Mouse (Mus musculus) monocyte, adult 2 months (primary cell): ENCODE measurements around the gene Ccdc194.

Experiments used
- DNase-seq, 2 experiments: peaks; one replicate each; pipeline ENCODE4 v3.0.0; 2022; ENCODE audit warnings: low spot score in 2 of 2, low read depth in 1 of 2

The Ccdc194 gene

DNA sequence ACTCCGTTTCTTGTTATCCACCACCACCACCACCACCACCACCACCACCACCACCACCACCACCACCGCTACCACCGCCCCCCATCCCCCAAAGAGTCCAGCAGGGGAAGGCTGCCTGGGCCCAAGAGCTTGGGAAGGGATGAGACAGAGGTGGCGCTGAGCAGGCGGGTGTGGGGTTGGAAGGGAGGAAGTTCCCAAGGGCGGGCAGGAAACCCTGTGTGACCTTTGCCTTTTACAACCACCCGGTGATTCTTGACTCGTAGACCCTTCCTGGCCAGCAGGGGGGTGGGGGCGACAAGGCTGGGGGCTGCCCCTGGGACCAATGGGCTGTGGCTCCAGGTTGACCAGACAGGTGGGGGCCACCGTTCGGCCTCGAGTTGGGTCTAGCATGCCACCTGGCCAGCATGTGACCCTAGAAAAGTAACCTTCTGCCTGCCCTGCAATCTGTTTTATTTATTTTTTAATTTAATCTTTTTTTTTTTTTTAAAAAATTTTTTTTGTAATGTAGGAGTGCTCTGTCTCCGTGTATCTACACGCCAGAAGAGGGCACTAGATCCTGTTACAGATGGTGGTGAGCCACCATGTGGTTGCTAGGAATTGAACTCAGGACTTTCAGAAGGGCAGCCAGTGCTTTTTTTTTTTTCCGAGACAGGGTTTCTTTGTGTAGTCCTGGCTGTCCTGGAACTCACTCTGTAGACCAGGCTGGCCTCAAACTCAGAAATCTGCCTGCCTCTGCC lies 12.3 kb downstream of the Ccdc194 start:
- DNase-seq, result no peak

DNA sequence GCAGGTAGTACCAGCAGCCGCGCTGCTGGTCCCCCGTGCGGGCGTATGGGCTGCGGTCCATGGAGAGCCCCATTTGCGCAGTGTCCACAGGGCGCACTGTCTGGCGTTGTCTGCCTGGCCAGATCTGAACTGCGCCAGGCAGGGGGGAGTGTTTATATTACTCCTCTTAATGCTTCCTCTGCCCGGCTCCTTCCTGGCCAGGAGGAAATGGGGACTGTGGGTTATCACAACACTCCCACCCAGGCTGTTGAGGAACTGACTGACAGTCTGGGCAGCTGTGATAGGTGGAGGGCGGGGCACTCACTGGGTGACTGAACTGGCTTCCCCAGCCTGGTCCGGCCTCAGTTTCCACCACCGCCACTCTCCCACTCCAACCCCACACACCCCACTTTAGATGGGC lies 13.9 kb downstream of the Ccdc194 start, which contains the start of gene Plvap:
TSS of gene Plvap (minus strand) at position 109 of the 400 bp plus-strand sequence.
- DNase-seq, result no peak

DNA sequence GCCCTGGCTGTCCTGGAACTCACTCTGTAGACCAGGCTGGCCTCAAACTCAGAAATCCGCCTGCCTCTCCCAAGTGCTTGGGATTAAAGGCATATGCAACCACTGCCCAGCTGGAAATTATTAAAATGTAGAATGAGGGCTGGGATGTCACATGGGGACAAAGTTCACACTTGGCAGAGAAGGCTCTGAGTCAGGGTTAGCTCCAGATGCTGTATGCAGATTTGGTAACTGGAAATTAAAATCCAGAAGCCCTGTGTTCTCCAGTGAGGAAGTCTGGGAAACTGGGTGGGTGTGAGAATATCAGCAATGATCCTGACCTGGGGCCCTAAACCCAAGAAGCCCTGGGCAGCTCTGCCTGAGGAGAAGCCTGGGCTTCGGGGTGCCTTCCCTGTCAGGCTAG lies 16.2 kb downstream of the Ccdc194 start:
- no peak for DNase-seq

DNA sequence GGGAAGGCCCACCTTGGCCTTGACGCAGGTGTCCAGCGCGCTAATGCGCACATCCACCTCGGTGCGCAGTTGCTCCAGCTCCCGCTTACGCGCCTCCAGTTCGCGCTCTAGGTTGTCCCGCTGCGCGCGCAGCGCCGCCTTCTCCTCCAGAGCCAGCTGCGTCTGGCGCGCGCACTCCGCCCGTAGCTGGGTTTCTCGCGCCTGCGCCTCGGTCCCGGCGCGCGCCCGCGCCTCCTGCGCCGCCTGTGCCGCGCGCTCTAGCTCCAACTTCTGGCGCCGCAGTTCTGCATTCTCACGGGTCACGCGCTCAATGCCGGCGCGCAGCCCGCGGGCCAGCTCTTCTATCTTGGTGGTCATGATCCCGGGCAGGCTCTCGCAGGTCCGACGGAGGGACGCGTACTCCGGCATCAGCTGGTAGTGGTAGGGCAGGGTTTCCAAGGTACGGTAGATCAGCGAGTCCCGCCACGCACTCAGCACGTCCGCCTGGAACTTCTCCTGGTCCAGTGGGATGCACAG lies 17.9 kb downstream of the Ccdc194 start:
- no peak for DNase-seq

DNA sequence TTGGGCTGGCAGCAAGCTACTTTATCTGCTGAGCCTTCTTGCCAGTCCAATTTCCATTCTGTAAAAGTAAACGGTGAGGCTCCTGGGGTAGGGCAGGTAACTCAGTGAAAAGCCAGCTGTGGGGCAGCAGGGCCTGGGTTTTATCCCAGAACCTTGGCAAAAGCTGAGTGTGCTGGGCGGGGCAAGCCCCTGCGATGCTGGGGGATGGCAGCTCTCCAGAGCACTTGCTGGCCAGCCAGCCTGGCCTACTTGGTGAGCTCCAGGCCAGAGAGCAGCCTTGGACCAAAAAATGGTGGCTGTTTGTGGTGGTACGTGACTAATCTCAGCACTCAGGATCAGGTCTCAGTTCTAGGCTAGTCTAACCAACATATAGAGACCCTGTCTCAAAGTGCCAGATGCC lies 19.5 kb downstream of the Ccdc194 start:
- no peak for DNase-seq

GRCm38 (mm10) chr8:71505326-71505725 lies 20.2 kb downstream of the Ccdc194 start:
- no peak for DNase-seq

DNA sequence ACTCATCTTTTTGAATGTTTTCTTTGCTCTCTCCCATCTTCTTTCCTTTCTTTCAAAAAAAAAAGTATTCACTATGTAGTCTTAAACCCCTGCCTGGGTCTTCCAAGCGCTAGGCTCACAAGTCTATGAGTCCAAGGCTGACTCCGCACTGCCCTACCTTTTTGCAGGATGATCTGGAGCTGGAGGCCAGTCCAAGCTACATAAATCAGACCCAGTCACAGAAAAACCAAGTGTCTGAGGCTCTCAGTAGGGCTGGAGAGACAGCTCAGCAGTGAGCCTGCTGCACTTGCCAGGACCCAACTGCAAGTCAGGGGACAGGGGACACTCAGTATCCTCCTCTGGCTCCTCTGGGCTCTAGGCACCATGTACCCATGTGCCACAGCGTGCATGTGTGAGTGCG lies 21.2 kb downstream of the Ccdc194 start:
- DNase-seq, result no peak

- no peak for DNase-seq
These were observed 26.5 kb downstream of the Ccdc194 start for GRCm38 (mm10) chr8:71498816-71499690.

DNA sequence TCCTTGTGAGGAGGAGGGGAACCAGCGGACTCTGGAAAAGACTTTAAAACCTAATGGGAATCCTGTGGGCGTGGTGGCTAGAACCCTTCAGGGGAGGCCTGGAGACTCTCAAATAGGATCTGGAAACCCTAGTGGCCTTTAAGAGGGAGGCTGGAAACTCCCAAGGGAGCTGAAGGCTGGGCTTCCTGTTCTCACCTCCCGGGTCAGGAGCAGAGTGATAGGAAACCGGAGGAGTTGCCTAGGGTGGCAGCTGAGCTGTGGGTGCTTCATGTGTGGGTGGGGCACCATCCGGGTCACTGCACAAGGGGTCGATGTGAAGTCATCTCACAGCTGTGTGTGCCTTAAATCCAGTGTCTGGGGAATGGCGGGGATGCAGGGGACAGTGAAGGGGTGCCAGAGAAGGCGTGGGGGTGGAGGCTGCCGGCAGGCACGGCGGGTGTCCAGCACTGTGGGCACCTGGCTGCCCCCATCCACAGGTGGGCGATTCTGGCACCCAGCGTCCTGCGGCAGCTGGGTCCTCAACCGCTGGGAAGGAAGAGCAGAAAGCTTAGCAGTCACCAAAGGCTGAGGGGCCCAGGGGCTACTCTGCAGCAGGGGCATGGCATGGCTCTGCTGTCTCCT lies 27.5 kb downstream of the Ccdc194 start:
- DNase-seq, result no peak

DNA sequence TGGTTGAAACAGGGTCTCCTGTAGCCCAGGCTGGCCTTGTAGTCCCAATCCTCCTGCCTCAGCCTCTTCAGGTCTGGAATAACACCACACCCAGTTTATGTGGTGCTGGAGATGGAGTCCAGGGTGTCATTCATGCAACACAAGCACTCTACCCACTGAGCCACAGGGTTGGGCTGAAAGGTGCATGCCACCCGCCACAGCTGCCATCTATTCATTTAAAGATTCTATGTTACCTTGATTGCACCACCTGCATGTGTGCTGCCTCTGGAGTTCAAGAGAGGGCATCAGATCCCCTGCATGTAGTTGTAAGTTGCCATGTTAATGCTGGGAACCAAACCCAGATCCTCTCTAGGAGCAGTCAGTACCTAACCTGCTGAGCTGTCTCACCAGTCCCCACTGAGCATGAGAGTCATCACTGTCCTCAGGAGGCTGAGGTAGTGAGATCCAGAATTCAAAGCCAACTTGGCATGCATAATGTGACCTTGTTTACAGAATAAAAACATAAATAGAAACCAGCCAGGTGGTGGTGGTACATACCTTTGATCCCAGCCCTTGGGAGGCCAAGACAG lies 28.4 kb downstream of the Ccdc194 start:
- no peak for DNase-seq

DNA sequence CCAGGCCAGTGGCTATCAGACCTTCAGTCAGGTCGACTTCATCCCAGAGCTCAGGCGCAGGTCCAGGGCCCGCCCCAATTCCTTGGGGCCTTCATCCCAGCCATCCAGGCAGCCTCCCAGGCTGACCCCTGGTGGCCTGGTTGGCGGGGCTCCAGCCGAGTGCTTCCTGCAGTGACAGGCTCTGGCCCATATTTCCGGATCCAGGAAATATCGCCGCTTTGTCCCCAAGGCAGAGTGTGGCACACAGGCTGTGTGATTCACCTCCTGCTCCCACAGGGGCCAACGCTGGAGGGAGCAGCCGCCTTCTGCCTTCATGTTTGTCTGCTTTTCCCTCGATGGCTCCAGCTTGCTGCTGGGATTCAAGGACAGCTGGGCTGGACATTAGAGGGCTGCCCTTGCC lies 29.0 kb downstream of the Ccdc194 start:
- DNase-seq, result no peak

- DNase-seq, result no peak
These were observed 29.7 kb downstream of the Ccdc194 start for GRCm38 (mm10) chr8:71495811-71496210.

DNA sequence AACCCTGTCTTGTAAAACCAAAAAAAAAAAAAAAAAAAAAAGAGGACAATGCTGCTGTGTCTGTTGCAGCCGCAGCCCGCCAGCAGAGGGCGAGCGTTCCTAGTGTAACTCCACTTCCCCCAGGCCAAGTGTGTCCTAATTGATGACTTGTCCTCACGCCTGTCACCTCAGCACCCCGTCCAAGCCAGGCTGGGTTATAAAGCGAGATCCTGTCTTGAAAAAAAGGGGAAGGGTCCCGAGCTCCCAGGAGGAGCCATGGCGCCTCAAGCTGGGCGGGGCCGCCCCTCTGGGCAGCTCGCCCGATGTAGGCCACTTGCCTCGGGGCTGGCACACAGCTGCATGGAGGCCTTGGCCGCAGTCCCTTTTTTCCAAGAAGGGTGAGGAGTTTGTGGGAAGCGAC lies 30.5 kb downstream of the Ccdc194 start:
- DNase-seq, result peak in 1 of 2 experiments; percentile 74

DNA sequence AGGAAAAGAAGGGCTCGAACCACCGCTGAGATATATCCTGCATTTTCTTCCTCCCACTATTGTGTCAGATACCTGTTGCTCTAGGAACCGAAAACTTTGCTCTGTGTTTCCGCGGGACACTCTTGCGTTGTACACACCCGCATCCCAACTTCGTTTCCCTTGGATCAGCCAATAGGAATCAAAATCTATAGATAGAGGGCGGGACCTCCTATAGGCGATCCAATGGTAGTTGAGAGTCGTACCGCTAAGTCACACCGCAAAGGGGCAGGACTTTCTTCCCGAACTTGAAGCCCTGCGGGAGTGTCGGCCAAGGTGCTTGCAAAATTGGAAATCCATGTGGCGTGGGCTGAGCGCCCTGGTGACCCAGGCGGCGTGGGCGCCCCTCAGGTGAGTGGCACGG lies 37.1 kb downstream of the Ccdc194 start:
- DNase-seq, result peak; percentile 75 to 84

DNA sequence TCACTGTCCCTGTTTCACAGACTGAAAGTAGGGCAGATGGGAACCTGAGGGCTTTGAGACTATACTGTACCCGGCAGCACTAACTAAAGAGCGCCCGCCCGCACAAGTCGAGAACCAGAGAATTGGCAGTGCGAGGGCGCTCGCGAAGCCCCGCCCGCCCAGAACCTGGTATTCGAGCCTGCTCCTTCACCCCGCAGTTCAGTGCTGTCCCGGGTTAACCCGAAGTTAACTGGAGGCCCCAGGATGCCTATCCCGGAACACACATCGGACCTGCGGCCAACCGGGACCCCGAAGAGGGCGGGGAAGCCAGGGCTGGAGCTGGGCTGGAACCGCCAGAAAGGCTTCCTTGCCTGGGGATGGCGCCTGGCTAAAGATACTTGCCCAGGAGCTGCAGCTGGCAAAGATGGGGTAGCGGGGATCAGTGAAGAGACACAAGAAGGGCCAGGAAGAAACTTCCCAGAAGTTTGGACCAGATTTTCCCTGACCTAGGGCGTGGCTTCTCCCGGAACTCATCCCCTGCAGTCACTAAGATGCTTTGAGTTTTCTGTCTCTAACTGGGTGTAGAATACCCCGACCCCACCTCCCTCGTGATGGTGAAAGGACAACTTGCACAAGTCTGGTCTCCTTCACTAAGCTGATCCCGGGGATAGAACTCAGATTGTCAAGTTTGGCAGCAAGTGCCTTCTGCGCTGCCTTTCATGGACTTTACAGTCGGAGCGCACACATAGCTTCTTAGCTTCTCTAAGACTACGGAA lies 37.6 kb downstream of the Ccdc194 start, which contains the start of gene Gtpbp3:
TSS of gene Gtpbp3 (plus strand) at position 413 of the 755 bp plus-strand sequence.
- DNase-seq, result peak in 1 of 2 experiments; percentile 47

- DNase-seq, result no peak
These were observed 39.4 kb downstream of the Ccdc194 start for GRCm38 (mm10) chr8:71486136-71486529.

DNA sequence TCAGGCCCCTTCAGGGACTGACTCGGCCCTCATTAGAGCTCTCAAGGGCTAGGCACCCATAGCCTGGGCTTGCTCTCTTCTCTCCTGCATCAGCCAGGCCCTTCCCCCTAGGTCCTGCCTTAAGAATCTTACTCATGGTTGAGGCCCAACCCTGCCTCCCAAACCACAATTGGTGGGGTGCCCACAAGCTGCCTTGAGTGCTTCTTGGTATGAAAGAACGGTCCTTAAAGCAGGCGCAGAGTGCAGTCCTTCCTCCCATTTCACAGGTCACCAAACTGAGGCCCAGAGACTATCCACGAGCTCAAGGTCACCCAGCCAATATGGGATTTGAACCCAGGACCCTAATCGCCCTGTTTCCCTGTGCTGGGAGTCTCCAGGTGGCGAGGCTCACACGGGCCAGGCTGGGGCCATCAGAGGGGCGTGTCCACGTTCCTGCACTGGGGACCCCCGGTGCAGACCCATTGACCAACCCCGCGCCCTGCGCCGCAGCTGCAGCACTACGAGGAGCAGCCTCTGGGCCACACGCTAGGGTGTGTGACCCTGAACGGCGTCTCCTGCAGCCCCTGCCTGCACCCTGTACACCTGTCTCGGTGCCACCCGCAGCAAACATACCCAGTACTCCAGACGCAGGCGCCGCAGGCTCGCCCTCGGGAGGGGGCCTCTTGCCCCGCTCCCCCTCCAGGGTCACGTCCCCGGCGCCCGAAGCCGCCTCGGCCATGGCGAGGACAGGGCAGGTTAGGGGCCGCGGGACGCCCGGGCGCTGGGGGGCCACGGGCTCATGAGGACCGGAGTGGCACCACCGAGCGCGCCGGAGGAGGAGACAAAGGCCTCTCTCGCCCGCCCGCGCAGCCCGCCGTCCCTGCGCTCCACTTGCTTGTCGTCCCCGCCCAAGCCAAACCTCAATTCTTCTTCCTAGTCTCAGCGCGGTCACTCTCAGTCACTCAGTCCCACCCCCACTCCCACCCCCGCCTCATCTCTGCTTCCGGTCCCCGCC lies 40.1 kb downstream of the Ccdc194 start, which contains the start of gene Ano8:
TSS of gene Ano8 (minus strand) at position 822 of the 994 bp plus-strand sequence.
- peak in 1 of 2 experiments; percentile 54 for DNase-seq

DNA sequence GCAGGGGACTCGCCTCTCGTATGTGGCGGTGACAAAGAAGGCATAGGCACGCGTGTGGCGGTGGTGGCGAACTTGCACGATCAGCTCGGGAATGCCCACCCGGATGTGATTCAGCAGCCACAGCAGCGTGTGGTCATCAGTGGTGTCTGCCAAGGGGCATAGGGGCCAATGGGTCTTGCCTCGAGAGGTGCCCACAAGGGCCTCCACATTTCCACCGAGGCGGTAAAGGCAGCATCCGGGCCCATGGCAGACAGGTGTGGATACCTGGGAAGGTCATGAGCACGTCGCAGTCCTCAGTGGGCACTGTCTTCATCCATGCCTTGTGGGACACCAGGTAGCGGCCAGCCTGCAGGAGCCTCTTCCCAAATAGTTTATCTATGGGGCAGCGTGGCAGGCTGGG lies 40.8 kb downstream of the Ccdc194 start:
- DNase-seq, result no peak

DNA sequence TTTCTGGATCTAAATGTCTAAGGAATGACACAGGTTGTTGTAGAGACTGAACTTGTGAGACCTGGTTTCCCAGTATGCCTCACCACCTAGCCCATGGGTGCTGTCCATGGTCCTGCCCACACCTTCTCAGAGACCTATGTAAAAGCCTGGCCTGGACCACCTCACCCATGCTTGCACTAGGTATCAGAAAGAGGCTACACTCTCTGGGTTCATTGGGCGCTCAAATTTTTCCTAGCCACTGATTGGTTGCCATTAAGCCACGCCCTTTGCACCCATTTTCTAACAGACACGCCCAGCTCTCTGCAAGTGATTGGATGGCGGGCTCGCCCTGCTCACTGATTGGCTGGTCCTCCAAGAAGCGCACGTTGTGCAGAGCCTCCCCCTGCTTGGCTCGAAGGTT lies 41.6 kb downstream of the Ccdc194 start:
- DNase-seq, result no peak
